Mouse (Mus musculus): Measurements from ENCODE around the gene Gm6710.
"Not testable (repeated sequence)": the region's sequence is repeated elsewhere in the genome, so short reads cannot be mapped to it uniquely, and the experiment has no call there.

Gene Gm6710

DNA sequence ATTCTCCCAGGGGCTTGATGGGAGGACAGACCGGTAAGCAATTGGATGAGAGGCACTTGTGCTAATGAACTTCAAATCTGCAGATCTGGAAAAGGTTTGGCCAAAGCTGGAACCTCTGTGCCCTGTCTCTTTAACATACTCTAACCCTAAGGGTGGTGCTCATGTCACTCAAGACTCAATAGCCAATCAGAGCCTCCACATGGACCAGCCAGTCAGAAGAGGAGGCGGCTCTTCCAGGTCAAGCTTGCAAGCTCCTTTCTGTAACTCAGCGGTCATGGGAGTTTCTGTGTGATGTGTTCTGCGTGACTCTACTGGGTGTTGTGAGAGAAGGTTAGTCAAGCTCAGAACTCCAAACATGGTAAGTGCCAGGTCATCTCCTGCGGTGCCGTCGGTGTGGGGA is at the start of gene Gm6710:
Gene Gm6710, plus strand, starts transcription at position 196 of the 400 bp plus-strand sequence.
- not testable (repeated sequence) for DNase-seq
